Mouse (Mus musculus): ENCODE measurements around the gene Tgfbr3.

The Tgfbr3 gene

GRCm38 (mm10) chr5:107174188-107174587 lies 115.2 kb downstream of the Tgfbr3 start:
- DNase-seq (ENCODE audit: low read depth, low spot score), result no peak

- DNase-seq (ENCODE audit: low read depth, low spot score), result no peak
Measured at GRCm38 (mm10) chr5:107173483-107173882, 115.9 kb downstream of the Tgfbr3 start.

GRCm38 (mm10) chr5:107171861-107172260 lies 117.6 kb downstream of the Tgfbr3 start:
- no peak for DNase-seq (ENCODE audit: low read depth, low spot score)

GRCm38 (mm10) chr5:107169796-107170195 lies 119.6 kb downstream of the Tgfbr3 start:
- DNase-seq (ENCODE audit: low read depth, low spot score), result no peak

- DNase-seq (ENCODE audit: low read depth, low spot score), result peak; percentile 9
Measured at GRCm38 (mm10) chr5:107167872-107168300, 121.5 kb downstream of the Tgfbr3 start.

GRCm38 (mm10) chr5:107167373-107167772 lies 122.1 kb downstream of the Tgfbr3 start:
- no peak for DNase-seq (ENCODE audit: low read depth, low spot score)

- DNase-seq (ENCODE audit: low read depth, low spot score), result no peak
Measured at GRCm38 (mm10) chr5:107166659-107167370, 122.6 kb downstream of the Tgfbr3 start.

GRCm38 (mm10) chr5:107165734-107166133 lies 123.7 kb downstream of the Tgfbr3 start:
- DNase-seq (ENCODE audit: low read depth, low spot score), result no peak

- no peak for DNase-seq (ENCODE audit: low read depth, low spot score)
Measured at GRCm38 (mm10) chr5:107165271-107165670, 124.2 kb downstream of the Tgfbr3 start.

- no peak for DNase-seq (ENCODE audit: low read depth, low spot score)
Measured at GRCm38 (mm10) chr5:107164856-107165255, 124.6 kb downstream of the Tgfbr3 start.

GRCm38 (mm10) chr5:107164146-107164545 lies 125.3 kb downstream of the Tgfbr3 start:
- no peak for DNase-seq (ENCODE audit: low read depth, low spot score)

- no peak for DNase-seq (ENCODE audit: low read depth, low spot score)
Measured at GRCm38 (mm10) chr5:107163336-107163735, 126.1 kb downstream of the Tgfbr3 start.

GRCm38 (mm10) chr5:107162812-107163211 lies 126.6 kb downstream of the Tgfbr3 start:
- DNase-seq (ENCODE audit: low read depth, low spot score), result no peak

GRCm38 (mm10) chr5:107162319-107162718 lies 127.1 kb downstream of the Tgfbr3 start:
- no peak for DNase-seq (ENCODE audit: low read depth, low spot score)

- DNase-seq (ENCODE audit: low read depth, low spot score), result no peak
Measured at GRCm38 (mm10) chr5:107159914-107160890, 129.2 kb downstream of the Tgfbr3 start.

- DNase-seq (ENCODE audit: low read depth, low spot score), result no peak
Measured at GRCm38 (mm10) chr5:107158531-107159178, 130.8 kb downstream of the Tgfbr3 start.

GRCm38 (mm10) chr5:107157384-107157783 lies 132.0 kb downstream of the Tgfbr3 start:
- DNase-seq (ENCODE audit: low read depth, low spot score), result no peak

GRCm38 (mm10) chr5:107156096-107156495 lies 133.3 kb downstream of the Tgfbr3 start:
- DNase-seq (ENCODE audit: low read depth, low spot score), result no peak

- DNase-seq (ENCODE audit: low read depth, low spot score), result no peak
Measured at GRCm38 (mm10) chr5:107152989-107153388, 136.4 kb downstream of the Tgfbr3 start.

GRCm38 (mm10) chr5:107151320-107151719 lies 138.1 kb downstream of the Tgfbr3 start:
- no peak for DNase-seq (ENCODE audit: low read depth, low spot score)

GRCm38 (mm10) chr5:107150555-107151312 lies 138.7 kb downstream of the Tgfbr3 start:
- DNase-seq (ENCODE audit: low read depth, low spot score), result no peak
